Mouse (Mus musculus) spleen, postnatal 14 days (tissue): ENCODE measurements around the gene Zfp593.
"Not testable (repeated sequence)": the region's sequence is repeated elsewhere in the genome, so short reads cannot be mapped to it uniquely, and the experiment has no call there.

Experiments used
- DNase-seq, 2 experiments: peaks; one replicate each; pipeline ENCODE4 v3.0.0; 2021 to 2022; ENCODE audit warnings: low spot score in 2 of 2

Zfp593 gene

DNA sequence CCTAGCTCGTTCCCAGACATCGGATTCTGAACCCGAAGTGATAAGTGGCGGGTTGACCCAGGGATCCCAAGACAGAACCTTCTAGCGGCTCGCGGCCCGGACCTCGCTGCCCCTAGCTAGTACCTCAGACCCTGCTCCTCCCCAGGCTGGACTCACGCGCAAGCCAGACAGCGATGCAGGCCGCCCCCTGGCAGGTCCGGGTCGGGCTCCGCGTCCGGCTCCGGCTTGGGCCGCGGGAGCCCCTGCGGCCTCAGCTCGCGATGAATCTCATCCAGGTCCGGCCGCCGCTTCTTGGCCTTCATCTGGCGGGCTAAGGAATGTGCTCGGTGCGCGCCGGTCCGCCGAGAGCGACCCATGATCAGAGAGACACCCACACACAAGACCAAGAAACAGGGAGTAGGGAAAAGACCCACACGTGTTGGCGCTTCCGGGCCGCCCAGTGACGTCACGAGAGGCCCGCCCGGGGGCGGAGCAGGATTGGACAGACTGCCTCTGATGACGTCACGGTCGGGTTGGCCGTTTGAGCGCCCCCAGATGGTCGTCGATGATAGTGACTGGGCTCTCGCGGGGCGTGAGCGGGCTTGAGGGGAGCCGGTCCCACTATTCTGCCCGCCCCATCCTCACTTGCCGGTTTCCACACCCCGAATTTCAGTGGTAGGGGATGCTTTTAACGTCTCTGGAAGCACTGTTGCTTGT is at the start of gene Zfp593:
Gene Zfp593 (minus strand): TSS at position 445 of the 696 bp plus-strand sequence.
- peak; percentile 87 to 95 for DNase-seq

- DNase-seq = no peak
Observed at GRCm38 (mm10) chr4:134293692-134294163, 48.3 kb upstream of the Zfp593 start.

DNA sequence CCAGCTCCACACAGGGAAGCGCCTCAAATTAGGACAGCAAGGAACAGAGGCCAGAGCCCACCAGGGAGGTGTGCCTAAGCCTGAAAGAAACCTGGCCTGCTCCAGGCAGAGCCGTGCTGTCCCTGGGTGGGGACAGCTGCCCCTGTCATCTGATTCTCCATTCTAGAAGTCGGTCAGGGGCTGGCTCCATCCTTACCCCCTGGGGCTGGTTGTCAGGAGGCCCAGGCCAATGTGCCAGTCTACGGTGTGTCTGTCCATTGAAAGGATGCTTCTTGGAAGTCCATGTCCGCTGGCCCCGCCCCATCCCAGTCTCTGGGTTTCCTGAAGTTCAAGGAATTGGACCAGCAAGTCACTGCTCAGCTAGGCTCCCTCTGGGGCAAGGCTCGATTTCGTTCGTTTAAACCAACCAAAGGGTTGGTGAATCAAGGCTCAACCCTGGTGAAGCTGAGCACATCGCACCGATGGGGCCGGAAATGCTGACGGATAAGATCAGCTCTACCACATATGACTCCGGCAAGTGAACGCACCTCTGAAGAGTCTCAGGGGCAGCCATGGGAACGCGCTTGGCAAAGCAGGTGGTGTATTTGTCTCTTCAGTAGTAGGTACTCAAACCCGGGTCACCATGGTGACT is 47.8 kb upstream of the Zfp593 start:
- no peak for DNase-seq

DNA sequence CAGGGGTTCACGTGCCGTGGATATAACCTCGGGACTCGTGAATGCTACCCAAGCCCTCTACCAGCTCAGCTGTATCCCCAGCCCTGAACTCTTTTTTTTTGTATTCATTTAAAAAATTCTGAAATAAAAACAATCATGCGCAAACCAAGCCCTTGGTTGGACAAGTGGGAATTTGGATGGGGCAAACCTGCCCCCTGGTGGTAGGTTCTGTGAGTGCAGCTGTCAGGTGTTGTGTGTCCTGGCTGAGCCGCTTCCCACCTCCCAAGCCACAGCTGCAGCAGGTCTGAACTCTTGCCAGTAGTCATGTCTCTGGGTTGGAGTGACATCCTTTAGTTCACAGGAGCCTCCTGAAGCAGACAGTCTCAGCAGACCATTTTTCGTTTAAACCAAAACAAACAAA is 46.7 kb upstream of the Zfp593 start:
- DNase-seq = peak; percentile 57 to 74

DNA sequence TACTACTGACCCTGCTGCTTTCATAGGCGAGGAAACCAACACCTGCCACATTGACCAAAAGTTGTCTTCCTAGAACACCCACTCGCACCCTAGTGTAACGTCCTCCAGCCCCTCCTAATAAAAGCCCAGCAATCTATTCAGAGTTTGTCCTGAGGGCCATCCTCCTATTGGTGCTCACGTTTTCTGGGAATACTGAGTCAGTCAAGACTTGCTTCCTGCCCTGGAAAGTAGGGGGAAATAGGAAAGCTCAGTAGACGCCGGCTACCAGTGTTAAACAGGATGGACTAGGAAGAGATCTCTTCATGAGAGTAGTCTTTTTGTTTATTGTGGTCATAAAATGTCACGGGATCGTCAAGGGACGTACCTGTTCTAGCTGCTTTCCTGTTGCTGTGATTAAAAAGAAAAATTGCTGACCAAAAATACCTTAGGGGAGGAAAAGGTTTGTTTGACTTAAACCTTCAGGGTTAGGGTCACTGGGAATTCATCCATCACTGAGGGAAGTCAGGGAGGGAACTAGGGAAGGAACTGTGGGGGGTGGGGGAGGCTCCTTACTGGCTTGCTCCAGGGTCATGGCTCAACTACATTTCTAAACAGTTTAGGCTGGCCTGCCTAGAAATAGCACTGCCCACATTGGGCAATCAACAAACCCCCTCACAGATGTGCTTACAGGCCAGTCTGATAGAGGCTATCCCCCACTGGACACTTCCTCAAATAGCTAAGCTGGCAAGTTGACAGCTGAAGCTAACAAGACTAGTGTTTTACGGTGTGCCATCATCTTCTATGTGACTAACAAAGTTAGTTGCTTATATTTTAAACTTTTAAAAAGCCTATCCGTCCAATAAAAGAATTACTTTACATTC is 43.2 kb upstream of the Zfp593 start:
- DNase-seq = no peak

GRCm38 (mm10) chr4:134287575-134288025 is 42.2 kb upstream of the Zfp593 start, which contains the start of gene Pdik1l:
Gene Pdik1l (minus strand): TSS chr4:134287895.
- peak; percentile 62 to 68 for DNase-seq

- DNase-seq = peak; percentile 98
Observed at GRCm38 (mm10) chr4:134287168-134287564, 41.8 kb upstream of the Zfp593 start.

DNA sequence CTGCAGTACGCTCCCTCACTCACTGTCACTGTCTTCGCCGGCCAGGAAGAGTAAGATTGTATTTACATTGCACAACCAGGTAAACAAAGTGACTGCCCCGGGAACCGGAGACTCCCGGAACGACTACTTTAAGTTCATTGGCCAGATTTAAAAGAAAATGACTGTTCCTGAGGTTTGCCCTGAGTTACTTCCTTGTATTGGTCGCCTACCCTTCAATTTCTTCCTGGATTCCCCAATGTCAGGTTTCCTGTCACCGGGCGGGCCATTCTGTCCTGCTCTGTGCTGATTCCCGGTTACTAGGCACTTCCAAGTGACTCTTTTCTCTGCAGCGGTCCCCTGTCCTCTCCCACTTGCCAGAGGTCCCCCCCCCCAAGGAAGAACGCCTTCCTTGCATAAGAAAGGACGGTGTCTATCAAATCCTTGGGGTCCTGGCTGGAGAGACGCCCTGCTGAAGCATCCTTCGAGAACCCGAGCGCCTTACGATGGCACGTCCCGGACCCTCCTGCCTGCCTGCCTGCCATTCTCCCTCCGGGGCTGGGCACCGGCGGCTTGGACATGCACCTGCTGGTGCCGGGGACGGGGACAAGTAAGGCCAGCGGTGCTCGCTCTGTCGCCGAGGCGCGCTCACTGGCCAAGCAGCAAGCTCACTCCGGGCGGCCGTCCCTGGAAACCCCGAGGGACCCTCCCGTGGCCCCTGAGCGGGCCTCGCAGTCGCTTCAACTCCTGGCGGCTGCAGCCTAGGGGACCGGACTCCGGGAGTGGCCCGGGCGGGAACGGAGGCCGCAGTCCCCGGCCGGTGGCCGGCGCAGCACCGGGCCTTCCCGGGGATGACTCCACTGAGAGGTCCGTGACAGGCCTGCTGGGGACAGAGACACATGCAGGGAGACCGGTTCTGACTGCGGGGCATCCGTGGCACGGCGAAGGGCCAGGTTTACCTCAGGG is 41.1 kb upstream of the Zfp593 start:
- peak; percentile 16 to 25 for DNase-seq

- peak; percentile 23 to 35 for DNase-seq
Observed at GRCm38 (mm10) chr4:134284942-134285341, 39.5 kb upstream of the Zfp593 start.

- DNase-seq = peak; percentile 20 to 43
Observed at GRCm38 (mm10) chr4:134273417-134274345, 28.3 kb upstream of the Zfp593 start.

DNA sequence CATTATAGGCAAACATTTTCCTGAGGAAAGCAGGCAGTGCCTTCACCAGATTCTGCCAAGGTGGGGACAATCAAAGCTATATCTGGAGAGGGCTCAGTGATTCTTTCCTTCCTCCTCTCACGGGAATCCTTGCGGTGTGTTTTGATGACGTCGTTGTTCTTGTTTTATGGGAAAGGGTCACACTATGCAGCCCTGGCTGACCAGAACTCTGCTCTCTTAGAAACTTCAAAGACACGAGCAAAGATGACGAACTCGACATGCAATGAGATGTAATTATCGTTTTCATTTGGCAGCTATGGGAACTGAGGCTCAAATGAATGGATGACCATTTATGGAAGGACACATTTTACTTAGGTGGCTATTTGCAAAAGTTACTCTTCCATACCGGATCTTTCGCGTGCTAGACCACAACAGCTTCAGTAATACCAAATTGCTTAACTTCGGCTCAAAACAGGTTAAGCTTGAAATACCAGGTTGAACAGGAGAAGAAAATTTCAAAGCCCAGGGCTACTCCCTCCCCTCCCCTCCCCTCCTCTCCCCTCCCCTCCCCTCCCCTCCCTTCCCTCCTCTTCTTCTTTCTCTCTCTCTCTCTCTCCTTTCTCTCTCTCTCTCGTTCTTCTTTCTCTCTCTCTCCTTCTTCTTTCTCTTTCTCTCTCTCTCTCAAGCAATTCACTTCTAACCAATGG is 27.5 kb upstream of the Zfp593 start:
- no peak for DNase-seq

DNA sequence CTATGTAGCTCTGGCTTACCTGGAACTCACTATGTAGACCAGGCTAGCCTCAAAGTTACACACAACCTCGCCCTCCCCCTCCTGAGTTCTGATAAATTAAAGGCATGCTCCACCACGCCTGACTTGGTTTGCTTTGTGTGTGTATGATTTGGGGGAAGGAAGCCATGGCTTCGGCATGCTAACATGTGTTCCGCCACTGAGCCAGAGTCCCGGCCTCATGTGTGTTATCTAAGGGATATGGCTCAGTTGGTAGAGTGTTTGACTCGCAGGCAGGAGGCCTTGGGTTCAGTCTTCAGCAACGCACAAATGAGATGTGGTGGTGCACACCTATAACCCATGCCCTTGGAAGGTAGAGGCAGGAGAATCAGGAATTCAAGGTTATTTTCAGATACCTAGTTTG is 26.6 kb upstream of the Zfp593 start:
- DNase-seq = no peak

DNA sequence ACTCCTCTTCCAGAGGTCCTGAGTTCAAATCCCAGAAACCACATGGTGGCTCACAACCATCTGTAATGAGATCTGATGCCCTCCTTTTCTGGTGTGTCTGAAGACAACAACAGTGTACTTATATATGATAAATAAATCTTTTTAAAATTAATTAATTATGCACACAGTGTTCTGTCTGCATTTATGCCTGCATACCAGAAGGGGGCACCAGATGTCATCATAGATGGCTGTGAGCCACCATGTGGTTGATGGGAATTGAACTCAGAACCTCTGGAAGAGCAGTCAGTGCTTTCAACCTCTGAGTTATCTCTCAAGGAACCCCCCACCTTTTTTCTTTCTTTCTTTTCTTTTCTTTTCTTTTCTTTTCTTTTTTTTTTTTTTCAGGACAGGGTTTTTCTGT is 24.2 kb upstream of the Zfp593 start:
- DNase-seq = not testable (repeated sequence)

DNA sequence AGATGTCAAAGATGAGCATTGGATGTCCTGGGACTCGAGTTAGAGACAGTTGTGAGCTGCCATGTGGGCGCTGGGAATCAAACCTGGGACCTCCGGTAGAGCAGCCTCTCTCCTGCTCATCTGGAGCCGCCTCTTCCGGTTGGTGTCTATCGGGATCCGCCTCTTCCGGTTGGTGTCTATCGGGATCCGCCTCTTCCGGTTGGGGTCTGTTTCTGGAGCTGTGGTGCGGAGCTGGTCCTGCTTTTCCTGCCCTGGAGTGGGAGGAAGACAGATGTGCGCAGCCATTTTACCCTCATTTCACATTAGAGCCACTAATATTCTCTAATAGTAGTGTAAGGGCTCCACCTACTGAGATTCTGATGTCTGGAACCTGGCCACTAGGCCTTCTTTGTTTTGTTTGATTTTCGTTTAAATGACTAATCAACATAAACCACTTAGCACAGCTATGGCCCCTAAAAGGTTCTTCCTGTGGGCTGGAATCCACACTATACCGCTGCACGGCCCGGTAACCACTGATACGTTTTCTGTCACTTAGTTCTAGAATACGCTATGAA is 22.8 kb upstream of the Zfp593 start:
- DNase-seq = no peak

- no peak for DNase-seq
Observed at GRCm38 (mm10) chr4:134265860-134266585, 20.6 kb upstream of the Zfp593 start.

GRCm38 (mm10) chr4:134263191-134263590 is 17.8 kb upstream of the Zfp593 start:
- peak in 1 of 2 experiments; percentile 41 for DNase-seq

DNA sequence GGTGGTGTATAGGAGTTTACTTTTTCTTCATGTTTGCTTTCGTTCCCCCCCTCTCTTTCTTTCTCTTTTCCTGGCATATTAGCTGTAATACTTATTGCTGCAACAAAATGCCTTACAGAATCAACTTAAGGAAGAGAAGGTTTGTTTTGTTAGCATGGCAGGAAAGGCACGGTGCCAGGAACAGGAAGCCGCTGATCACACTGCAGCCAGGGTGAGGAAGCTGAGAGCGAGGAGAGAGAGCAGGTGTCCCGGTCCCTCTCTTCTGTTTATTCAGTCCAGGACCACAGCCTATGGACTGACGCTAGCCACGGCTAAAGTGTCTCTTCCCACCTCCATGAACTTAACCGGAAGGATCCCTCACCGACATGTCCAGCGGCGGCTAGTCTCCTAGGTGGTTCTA is 13.0 kb upstream of the Zfp593 start:
- DNase-seq = no peak
